Mouse (Mus musculus) MEL (cell line): Measurements from ENCODE around the gene Rps21. TPM values are rescaled to one million over a fixed set of nuclear protein-coding genes. Genes with fewer than 3 reads are reported as not detected.

Source experiments
- DNase-seq: peaks from one replicate; pipeline ENCODE4 v3.0.0; 2011; ENCODE audit warnings: low read depth, low spot score
- H3K27ac ChIP-seq: 2 replicates; pipeline ENCODE4 v1.5.1; 2012; ENCODE audit warnings: low read depth, mild to moderate bottlenecking, control low read depth, low read length, moderate library complexity; ENCODE audit not compliant: control insufficient read depth
- H3K27me3 ChIP-seq, 2 experiments: fragments of 150-350 bp in 1 of 2; sonication (generic) in 1 of 2; 2 replicates each; pipeline ENCODE4 v1.6.1; 2012; ENCODE audit warnings: low read length in 2 of 2, mild to moderate bottlenecking in 2 of 2, improper control_type of control experiment in 1 of 2, moderate library complexity in 1 of 2; ENCODE audit not compliant: insufficient read depth in 2 of 2, control insufficient read depth in 1 of 2
- H3K36me3 ChIP-seq, 2 experiments: 2 replicates each; pipeline ENCODE4 v1.6.1; 2012 to 2014; ENCODE audit warnings: low read length in 2 of 2, improper control_type of control experiment in 1 of 2, inconsistent platforms in 1 of 2, mild to moderate bottlenecking in 1 of 2; ENCODE audit not compliant: insufficient read depth in 2 of 2, control insufficient read depth in 1 of 2
- H3K4me1 ChIP-seq, 2 experiments: fragments of 150-350 bp in 1 of 2; sonication (generic) in 1 of 2; 2 replicates each; pipeline ENCODE4 v1.6.1; 2012; ENCODE audit warnings: low read length in 2 of 2, improper control_type of control experiment in 1 of 2, mild to moderate bottlenecking in 1 of 2; ENCODE audit not compliant: insufficient read depth in 2 of 2, control insufficient read depth in 1 of 2
- H3K4me3 ChIP-seq, 2 experiments: fragments of 150-350 bp in 1 of 2; sonication (generic) in 1 of 2; 2 replicates each; pipeline ENCODE4 v1.5.1; 2012; ENCODE audit warnings: low read depth in 2 of 2, low read length in 2 of 2, mild to moderate bottlenecking in 2 of 2, moderate library complexity in 2 of 2, control low read depth in 1 of 2, improper control_type of control experiment in 1 of 2; ENCODE audit not compliant: control insufficient read depth in 1 of 2, insufficient read depth in 1 of 2
- H3K79me2 ChIP-seq: 2 replicates; pipeline ENCODE4 v1.6.1; 2012; ENCODE audit warnings: mild to moderate bottlenecking, low read length, moderate library complexity; ENCODE audit not compliant: control insufficient read depth, poor library complexity, insufficient read depth
- H3K9ac ChIP-seq: 2 replicates; pipeline ENCODE4 v1.6.1; 2012; ENCODE audit warnings: low read depth, mild to moderate bottlenecking, control low read depth, low read length, moderate library complexity; ENCODE audit not compliant: control insufficient read depth, poor library complexity, severe bottlenecking
- H3K9me3 ChIP-seq: fragments of 150-350 bp; sonication (generic); replicated peaks from 2 replicates; pipeline ENCODE4 v1.6.1; 2012; ENCODE audit warnings: mild to moderate bottlenecking, low read length, improper control_type of control experiment, moderate library complexity; ENCODE audit not compliant: insufficient read depth
- BHLHE40 ChIP-seq: IDR thresholded peaks from 2 replicates; pipeline ENCODE4 v1.6.1; 2012; ENCODE audit warnings: low read depth, mild to moderate bottlenecking, inconsistent platforms, low read length, improper control_type of control experiment, borderline replicate concordance
- CHD1 ChIP-seq: IDR thresholded peaks from 2 replicates; pipeline ENCODE4 v1.6.1; 2012; ENCODE audit warnings: low read depth, mild to moderate bottlenecking, inconsistent platforms, low read length, improper control_type of control experiment
- CHD2 ChIP-seq: IDR thresholded peaks from 2 replicates; pipeline ENCODE4 v1.6.1; 2011; ENCODE audit warnings: low read length, improper control_type of control experiment
- CTCF ChIP-seq, 3 experiments: IDR thresholded peaks in 2 of 3; conservative IDR thresholded peaks in 1 of 3; 2 replicates each; pipeline ENCODE4 v1.5.1; 2011 to 2012; ENCODE audit warnings: low read length in 3 of 3, low read depth in 2 of 3, mild to moderate bottlenecking in 2 of 3, improper control_type of control experiment in 1 of 3, inconsistent platforms in 1 of 3, mixed read lengths in 1 of 3, moderate library complexity in 1 of 3; ENCODE audit not compliant: control insufficient read depth in 1 of 3, insufficient read depth in 1 of 3, poor library complexity in 1 of 3, severe bottlenecking in 1 of 3
- EP300 ChIP-seq, 2 experiments: IDR thresholded peaks; 2 replicates each; pipeline ENCODE4 v1.6.1; 2011; ENCODE audit warnings: improper control_type of control experiment in 2 of 2, low read length in 2 of 2, low read depth in 1 of 2, mild to moderate bottlenecking in 1 of 2
- ETS1 ChIP-seq: IDR thresholded peaks from 2 replicates; pipeline ENCODE4 v1.6.1; 2012; ENCODE audit warnings: low read depth, mild to moderate bottlenecking, inconsistent platforms, low read length, improper control_type of control experiment, moderate library complexity
- GABPA ChIP-seq: IDR thresholded peaks from 2 replicates; pipeline ENCODE4 v1.6.1; 2012; ENCODE audit warnings: low read depth, mild to moderate bottlenecking, inconsistent platforms, low read length, improper control_type of control experiment, moderate library complexity
- GATA1 ChIP-seq: IDR thresholded peaks from 2 replicates; pipeline ENCODE4 v1.6.1; 2011; ENCODE audit warnings: low read depth, low read length, improper control_type of control experiment
- HCFC1 ChIP-seq: IDR thresholded peaks from 2 replicates; pipeline ENCODE4 v1.6.1; 2012; ENCODE audit warnings: low read depth, mild to moderate bottlenecking, inconsistent platforms, low read length, improper control_type of control experiment, moderate library complexity
- JUND ChIP-seq: IDR thresholded peaks from 2 replicates; pipeline ENCODE4 v1.6.1; 2011; ENCODE audit warnings: low read depth, mild to moderate bottlenecking, improper control_type of control experiment, low read length
- KAT2A ChIP-seq: conservative IDR thresholded peaks from 2 replicates; pipeline ENCODE4 v1.6.1; 2012; ENCODE audit warnings: low read depth, low read length, improper control_type of control experiment, inconsistent platforms
- MAFK ChIP-seq: IDR thresholded peaks from 2 replicates; pipeline ENCODE4 v1.6.1; 2011; ENCODE audit warnings: low read depth, mild to moderate bottlenecking, low read length, improper control_type of control experiment, borderline replicate concordance
- MAZ ChIP-seq: IDR thresholded peaks from 2 replicates; pipeline ENCODE4 v1.6.1; 2012; ENCODE audit warnings: low read depth, mild to moderate bottlenecking, inconsistent platforms, low read length, improper control_type of control experiment
- MEF2A ChIP-seq: IDR thresholded peaks from 2 replicates; pipeline ENCODE4 v1.6.1; 2014; ENCODE audit warnings: low read depth, mild to moderate bottlenecking, inconsistent platforms, low read length, improper control_type of control experiment; ENCODE audit not compliant: poor library complexity, insufficient replicate concordance, severe bottlenecking; ENCODE audit errors: extremely low read depth
- MXI1 ChIP-seq: IDR thresholded peaks from 2 replicates; pipeline ENCODE4 v1.6.1; 2011; ENCODE audit warnings: mild to moderate bottlenecking, low read depth, low read length, improper control_type of control experiment
- MYC ChIP-seq: IDR thresholded peaks from 2 replicates; pipeline ENCODE4 v1.6.1; 2011; ENCODE audit warnings: low read depth, mild to moderate bottlenecking, low read length, improper control_type of control experiment, moderate library complexity
- NELFE ChIP-seq: IDR thresholded peaks from 2 replicates; pipeline ENCODE4 v1.6.1; 2011; ENCODE audit warnings: low read depth, low read length, improper control_type of control experiment
- NRF1 ChIP-seq: IDR thresholded peaks from 2 replicates; pipeline ENCODE4 v1.6.1; 2014; ENCODE audit warnings: low read depth, mild to moderate bottlenecking, inconsistent platforms, low read length, improper control_type of control experiment, moderate library complexity; ENCODE audit not compliant: poor library complexity, insufficient read depth, severe bottlenecking
- POLR2A ChIP-seq, 2 experiments: IDR thresholded peaks; 2 replicates each; pipeline ENCODE4 v1.6.1; 2011 to 2012; ENCODE audit warnings: low read length in 2 of 2, mild to moderate bottlenecking in 2 of 2, control low read depth in 1 of 2, improper control_type of control experiment in 1 of 2, low read depth in 1 of 2, moderate library complexity in 1 of 2; ENCODE audit not compliant: control insufficient read depth in 1 of 2, insufficient read depth in 1 of 2, poor library complexity in 1 of 2
- POLR2AphosphoS2 ChIP-seq: IDR thresholded peaks from 2 replicates; pipeline ENCODE4 v1.6.1; 2011; ENCODE audit warnings: low read length, improper control_type of control experiment
- POLR2AphosphoS5 ChIP-seq: IDR thresholded peaks from 2 replicates; pipeline ENCODE4 v1.6.1; 2012; ENCODE audit warnings: low read depth, borderline replicate concordance, mild to moderate bottlenecking, inconsistent platforms, low read length, moderate library complexity, mixed read lengths
- RAD21 ChIP-seq: IDR thresholded peaks from 2 replicates; pipeline ENCODE4 v1.6.1; 2011; ENCODE audit warnings: mild to moderate bottlenecking, low read depth, low read length, improper control_type of control experiment
- RCOR1 ChIP-seq: IDR thresholded peaks from 2 replicates; pipeline ENCODE4 v1.6.1; 2012; ENCODE audit warnings: low read depth, mild to moderate bottlenecking, inconsistent platforms, low read length, improper control_type of control experiment
- SIN3A ChIP-seq: IDR thresholded peaks from 2 replicates; pipeline ENCODE4 v1.6.1; 2012; ENCODE audit warnings: low read length, improper control_type of control experiment, inconsistent platforms
- TAL1 ChIP-seq: IDR thresholded peaks from 2 replicates; pipeline ENCODE4 v1.6.1; 2012; ENCODE audit warnings: mild to moderate bottlenecking, inconsistent platforms, low read length, moderate library complexity, mixed read lengths
- TBP ChIP-seq: IDR thresholded peaks from 2 replicates; pipeline ENCODE4 v1.8.0; 2011; ENCODE audit warnings: low read depth, low read length, improper control_type of control experiment
- TCF12 ChIP-seq: IDR thresholded peaks from 2 replicates; pipeline ENCODE4 v1.6.1; 2014; ENCODE audit warnings: low read depth, mild to moderate bottlenecking, inconsistent platforms, low read length, improper control_type of control experiment, moderate library complexity
- UBTF ChIP-seq: IDR thresholded peaks from 2 replicates; pipeline ENCODE4 v1.6.1; 2012; ENCODE audit warnings: low read depth, mild to moderate bottlenecking, inconsistent platforms, low read length, improper control_type of control experiment, moderate library complexity, borderline replicate concordance; ENCODE audit not compliant: insufficient read depth
- USF1 ChIP-seq: IDR thresholded peaks from 2 replicates; pipeline ENCODE4 v1.6.1; 2014; ENCODE audit warnings: low read depth, mild to moderate bottlenecking, inconsistent platforms, low read length, improper control_type of control experiment, moderate library complexity
- USF2 ChIP-seq, 2 experiments: IDR thresholded peaks; 2 replicates each; pipeline ENCODE4 v1.6.1; 2011 to 2012; ENCODE audit warnings: improper control_type of control experiment in 2 of 2, low read length in 2 of 2, borderline replicate concordance in 1 of 2, inconsistent platforms in 1 of 2, low read depth in 1 of 2, mild to moderate bottlenecking in 1 of 2; ENCODE audit not compliant: insufficient read depth in 1 of 2
- ZC3H11A ChIP-seq: IDR thresholded peaks from 2 replicates; pipeline ENCODE4 v1.6.1; 2012; ENCODE audit warnings: low read depth, mild to moderate bottlenecking, inconsistent platforms, low read length, improper control_type of control experiment
- ZKSCAN1 ChIP-seq: IDR thresholded peaks from 2 replicates; pipeline ENCODE4 v1.6.1; 2012; ENCODE audit warnings: low read depth, mild to moderate bottlenecking, inconsistent platforms, low read length, improper control_type of control experiment, moderate library complexity
- ZMIZ1 ChIP-seq: IDR thresholded peaks from 2 replicates; pipeline ENCODE4 v1.6.1; 2012; ENCODE audit warnings: low read depth, mild to moderate bottlenecking, inconsistent platforms, low read length, improper control_type of control experiment, moderate library complexity
- ZNF384 ChIP-seq: IDR thresholded peaks from 2 replicates; pipeline ENCODE4 v1.6.1; 2012; ENCODE audit warnings: low read depth, mild to moderate bottlenecking, inconsistent platforms, low read length, improper control_type of control experiment
- polyA plus RNA-seq, 2 experiments: library from polyadenylated mRNA; stranded (reverse) in 1 of 2; unstranded in 1 of 2; fragments of >175 nt in 1 of 2; fragments of >200 nt in 1 of 2; gene quantifications; 2 replicates each; pipeline versions ENCODE4 v1.2.1 to v1.2.4; 2012; ENCODE audit warnings: low replicate concordance in 2 of 2, low read depth in 1 of 2; ENCODE audit not compliant: insufficient read length in 2 of 2, insufficient read depth in 1 of 2, missing spikeins in 1 of 2
- total RNA-seq: library from RNA; depleted of rRNA; stranded (reverse); fragments of 300-350 nt; gene quantifications from 2 replicates; pipeline ENCODE4 v1.2.3, GENCODE M21; 2012

Rps21 gene
- total and polyA plus RNA-seq, 3 experiments: 995 to 4,916 (median 1,182) TPM

- Histone ChIP-seq H3K27me3 (no peaks in the 10 kb centered on the region), H3K4me3 (peak within 1 kb of the TSS; percentile 69 to 93), H3K79me2 (peaks cover 8% of the 10 kb centered on the region), H3K4me1 (peaks cover 6 to 21% of the 10 kb centered on the region in 2 experiments), H3K36me3 (peaks cover 0 to 3% of the 10 kb centered on the region in 2 experiments; a peak in 1 of 4 replicates), H3K27ac (peak within 1 kb of the TSS; percentile 18; the same call in 1 of the 2 replicates), H3K9me3 (no peaks in the 10 kb centered on the region), H3K9ac (peak within 1 kb of the TSS; percentile 88)
- peak; percentile 99 for DNase-seq
- no peak for TF ChIP-seq GABPA
- TF ChIP-seq TAL1: no peak
- 0 out of 2 replicates have a peak, but pooled peaks have one; percentile 52 for TF ChIP-seq MAZ
- no peak for TF ChIP-seq POLR2AphosphoS2
- TF ChIP-seq RAD21: no peak
- TF ChIP-seq JUND: no peak
- TF ChIP-seq CTCF (IDR thresholded peaks at IDR 0.05 in 2 of 3, conservative IDR thresholded peaks at IDR 0.05 in 1 of 3; ENCODE audit: control insufficient read depth in 1 of 3, insufficient read depth in 1 of 3, low read depth in 2 of 3, low read length in 3 of 3, poor library complexity in 1 of 3, severe bottlenecking in 1 of 3): 0 out of 6 replicates have a peak, but pooled peaks of 1 of the 3 experiments have one; percentile 16
- no peak; the same call in 1 of the 2 replicates for TF ChIP-seq UBTF
- TF ChIP-seq ETS1: no peak
- no peak for TF ChIP-seq MAFK
- peak; percentile 58 for TF ChIP-seq CHD2
- no peak for TF ChIP-seq ZC3H11A
- no peak for TF ChIP-seq ZKSCAN1
- TF ChIP-seq USF1: no peak
- TF ChIP-seq RCOR1: peak; percentile 64
- peak; percentile 52 for TF ChIP-seq SIN3A
- no peak for TF ChIP-seq ZMIZ1
- TF ChIP-seq TBP: no peak
- TF ChIP-seq USF2 (IDR thresholded peaks at IDR 0.05; ENCODE audit: borderline replicate concordance in 1 of 2, insufficient read depth in 1 of 2, low read depth in 1 of 2, low read length in 2 of 2): no peak
- TF ChIP-seq MEF2A: no peak
- peak; percentile 84 for TF ChIP-seq GATA1
- no peak for TF ChIP-seq POLR2AphosphoS5
- TF ChIP-seq KAT2A: no peak
- TF ChIP-seq BHLHE40: no peak
- TF ChIP-seq POLR2A (IDR thresholded peaks at IDR 0.05; ENCODE audit: control insufficient read depth in 1 of 2, insufficient read depth in 1 of 2, low read depth in 1 of 2, low read length in 2 of 2, poor library complexity in 1 of 2): peak in 1 of 2 experiments; percentile 40; a peak in 1 of 4 replicates
- no peak for TF ChIP-seq ZNF384
- TF ChIP-seq MYC: no peak
- peak in 1 of 2 experiments; percentile 97; a peak in 2 of 4 replicates for TF ChIP-seq EP300 (IDR thresholded peaks at IDR 0.05; ENCODE audit: low read depth in 1 of 2, low read length in 2 of 2)
- TF ChIP-seq TCF12: no peak
- peak; percentile 69 for TF ChIP-seq NRF1
- TF ChIP-seq NELFE: peak; percentile 34
- TF ChIP-seq CHD1: no peak
- TF ChIP-seq MXI1: peak; percentile 33; the same call in 1 of the 2 replicates
- no peak; the same call in 1 of the 2 replicates for TF ChIP-seq HCFC1
Observed at GRCm38 (mm10) chr2:180273394-180274244, 16.4 kb downstream of the Rps21 start, which contains the start of gene Cables2. Gene Cables2, minus strand, starts transcription at chr2:180273496.
